ENCODE assay signal across 17 mouse cellular contexts in the genomic region with DNA sequence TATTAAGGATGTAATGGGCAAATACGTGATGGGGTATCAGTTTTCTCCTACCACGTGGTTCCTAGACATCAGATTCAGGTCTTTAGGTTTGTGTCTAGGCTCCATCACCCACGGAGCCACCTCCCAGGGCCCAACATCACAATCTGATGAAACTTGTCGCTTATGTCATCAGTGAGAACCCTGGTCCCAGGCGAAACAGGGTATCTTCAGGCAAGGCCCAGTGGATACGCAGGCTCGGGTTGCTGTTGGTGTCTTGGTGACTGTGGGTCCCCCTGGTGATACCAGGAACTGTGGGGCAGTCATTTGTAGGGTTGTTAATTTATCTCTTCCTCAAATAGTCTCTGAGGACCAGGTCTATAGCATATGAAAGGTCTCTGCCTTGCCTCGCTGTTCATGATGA. TPM values are rescaled to one million over a fixed set of nuclear protein-coding genes. Genes with fewer than 3 reads are reported as not detected.
DNase-seq lines count a peak whose midpoint lies in the region; ATAC-seq and TF ChIP-seq lines count a peak whose summit lies in the region.
"Had no signal": no experiment of that assay in that cellular context is flagged by ENCODE, and none has a peak within 500 bp of the region (broad histone marks: within the 10 kb centered on the region; RNA-seq: fewer than 3 reads in every experiment).

No protein-coding gene starts in this region.

- H3K4me2 ChIP-seq in lung, embryonic 15.5 days: peak overlapping the region; percentile 31
- peak overlapping the region; percentile 22 for H3K4me2 ChIP-seq in limb, embryonic 15.5 days
- H3K4me2 ChIP-seq: hindbrain, embryonic 12.5 days had no signal

- no peak for TF ChIP-seq CTCF in embryonic fibroblast, embryonic 13.5 days (IDR thresholded peaks at IDR 0.05; ENCODE audit: borderline replicate concordance, insufficient read depth, low read length)

- no peak for ATAC-seq in lung, embryonic 15.5 days (ENCODE audit: borderline replicate concordance, extremely low read depth, low FRiP score, low TSS enrichment)
- ATAC-seq in limb, embryonic 15.5 days (ENCODE audit: insufficient number of reproducible peaks, low FRiP score, low TSS enrichment, low read depth): no peak

- peaks cover 4% of the 10 kb centered on the region for H3K36me3 ChIP-seq in heart, embryonic 10.5 days
- H3K36me3 ChIP-seq in lung, embryonic 15.5 days: no peaks in the 10 kb centered on the region
- no peaks in the 10 kb centered on the region for H3K36me3 ChIP-seq in limb, embryonic 15.5 days
- H3K36me3 ChIP-seq: hindbrain, embryonic 12.5 days had no signal

- no peak for DNase-seq in heart, embryonic 10.5 days (ENCODE audit: low spot score)
- DNase-seq in heart, adult 18-20 months: no peak
- DNase-seq in lung, postnatal 10 days: no peak
- no peak for DNase-seq in urinary bladder, postnatal 36 days (ENCODE audit: low spot score in 2 of 2)
- DNase-seq in cerebellum, postnatal 10 days: no peak
- DNase-seq: B cell, adult 2 months; cerebellum, postnatal 14 days; layer of hippocampus, postnatal 36 days; thymus, postnatal 4 days had no signal

- no peak; the same call in 1 of the 2 replicates for TF ChIP-seq POLR2A in embryonic fibroblast, embryonic 13.5 days (IDR thresholded peaks at IDR 0.05; ENCODE audit: low read depth, low read length)

- 67% methylated on average over 8 of the region's 8 CpGs for WGBS in heart, embryonic 10.5 days
- WGBS in lung, embryonic 15.5 days: 81% methylated on average over 8 of the region's 8 CpGs
- WGBS in limb, embryonic 15.5 days: 79% methylated on average over 8 of the region's 8 CpGs

- H3K27ac ChIP-seq in heart, embryonic 10.5 days: peak overlapping the region; percentile 85
- peak overlapping the region; percentile 79 for H3K27ac ChIP-seq in lung, embryonic 15.5 days
- peak overlapping the region; percentile 98 for H3K27ac ChIP-seq in embryonic fibroblast, embryonic 13.5 days (ENCODE audit: insufficient read depth, low read length)
- H3K27ac ChIP-seq in limb, embryonic 15.5 days: peak overlapping the region; percentile 81
- H3K27ac ChIP-seq: hindbrain, embryonic 12.5 days had no signal

- H3K27me3 ChIP-seq in heart, embryonic 10.5 days (ENCODE audit: insufficient read depth, poor library complexity, severe bottlenecking): no peaks in the 10 kb centered on the region
- H3K27me3 ChIP-seq in lung, embryonic 15.5 days: no peaks in the 10 kb centered on the region
- H3K27me3 ChIP-seq in limb, embryonic 15.5 days: no peaks in the 10 kb centered on the region

- H3K9ac ChIP-seq in lung, embryonic 15.5 days: no peak overlapping the region
- H3K9ac ChIP-seq in limb, embryonic 15.5 days: no peak overlapping the region
- H3K9ac ChIP-seq: hindbrain, embryonic 12.5 days had no signal

- peak overlapping the region; percentile 37 for H3K4me3 ChIP-seq in heart, embryonic 10.5 days
- H3K4me3 ChIP-seq in lung, embryonic 15.5 days: no peak overlapping the region
- H3K4me3 ChIP-seq in embryonic fibroblast, embryonic 13.5 days (ENCODE audit: insufficient read depth, low read length): peak overlapping the region; percentile 7; the same call in 1 of the 2 replicates
- H3K4me3 ChIP-seq in limb, embryonic 15.5 days: 0 out of 2 replicates have a peak overlapping the region, but pooled peaks have one; percentile 4
- H3K4me3 ChIP-seq: hindbrain, embryonic 12.5 days; megakaryocyte, embryonic 14.5 days had no signal

- no peaks in the 10 kb centered on the region for H3K9me3 ChIP-seq in heart, embryonic 10.5 days
- H3K9me3 ChIP-seq in lung, embryonic 15.5 days: no peaks in the 10 kb centered on the region
- H3K9me3 ChIP-seq in limb, embryonic 15.5 days: no peaks in the 10 kb centered on the region
- H3K9me3 ChIP-seq: hindbrain, embryonic 12.5 days; megakaryocyte, embryonic 14.5 days had no signal

- peaks cover 95% of the 10 kb centered on the region for H3K4me1 ChIP-seq in heart, embryonic 10.5 days
- peaks cover 83% of the 10 kb centered on the region for H3K4me1 ChIP-seq in lung, embryonic 15.5 days
- H3K4me1 ChIP-seq in embryonic fibroblast, embryonic 13.5 days (ENCODE audit: control insufficient read depth, insufficient read depth, low read length): peaks cover 28% of the 10 kb centered on the region
- H3K4me1 ChIP-seq in limb, embryonic 15.5 days: peaks cover 86% of the 10 kb centered on the region

RNA-seq across cellular contexts. Expression of gene Hspg2, which starts 4.7 kb away (rescaled TPM):
- 52.0 and 58.9 TPM in 2 replicates for polyA plus RNA-seq in heart, embryonic 10.5 days (2016; fragmentation: Nextera tagmentation; extraction: Ambion mirVana)
- total RNA-seq in heart, adult 18-20 months (2021): 100 to 1,000 TPM; 153 to 170 TPM
- polyA plus RNA-seq in lung, embryonic 15.5 days (2015; fragmentation: Nextera tagmentation; extraction: Ambion mirVana): 32.0 and 32.1 TPM in 2 replicates
- 271 and 368 TPM in 2 replicates for polyA plus RNA-seq in embryonic fibroblast, embryonic 13.5 days (2011; ENCODE audit: insufficient read length, low read depth, missing spikeins)
- polyA plus RNA-seq in limb, embryonic 15.5 days (2015; fragmentation: Nextera tagmentation; extraction: Ambion mirVana): 40.6 and 44.5 TPM in 2 replicates

RNA-seq across cellular contexts. Expression of gene 1700013G24Rik, which starts 20.2 kb away (rescaled TPM):
- polyA plus RNA-seq in heart, embryonic 10.5 days (2016; fragmentation: Nextera tagmentation; extraction: Ambion mirVana): not detected in 2 replicates
- not detected for total RNA-seq in heart, adult 18-20 months (2021)
- polyA plus RNA-seq in lung, embryonic 15.5 days (2015; fragmentation: Nextera tagmentation; extraction: Ambion mirVana): not detected in 2 replicates
- not detected in 2 replicates for polyA plus RNA-seq in embryonic fibroblast, embryonic 13.5 days (2011; ENCODE audit: insufficient read length, low read depth, missing spikeins)
- polyA plus RNA-seq in limb, embryonic 15.5 days (2015; fragmentation: Nextera tagmentation; extraction: Ambion mirVana): 0.23 and 0.40 TPM in 2 replicates
- total RNA-seq: layer of hippocampus, postnatal 36 days; liver, adult 2 months had no signal
- polyA plus RNA-seq: hindbrain, embryonic 12.5 days; kidney, embryonic 14.5 days; liver, adult 2 months; spleen, adult 2 months had no signal

RNA-seq across cellular contexts. Expression of gene Cela3b, which starts 42.9 kb away (rescaled TPM):
- not detected in 2 replicates for polyA plus RNA-seq in heart, embryonic 10.5 days (2016; fragmentation: Nextera tagmentation; extraction: Ambion mirVana)
- total RNA-seq in heart, adult 18-20 months (2021): not detected
- 0.16 and 0.94 TPM in 2 replicates for polyA plus RNA-seq in lung, embryonic 15.5 days (2015; fragmentation: Nextera tagmentation; extraction: Ambion mirVana)
- polyA plus RNA-seq in embryonic fibroblast, embryonic 13.5 days (2011; ENCODE audit: insufficient read length, low read depth, missing spikeins): not detected in 2 replicates
- polyA plus RNA-seq in limb, embryonic 15.5 days (2015; fragmentation: Nextera tagmentation; extraction: Ambion mirVana): 0.70 TPM in 1 of 2 replicates, not detected in the other
- total RNA-seq: layer of hippocampus, postnatal 36 days had no signal
- polyA plus RNA-seq: hindbrain, embryonic 12.5 days; kidney, embryonic 14.5 days had no signal
